Mouse (Mus musculus) heart, embryonic 13.5 days (tissue): ENCODE measurements around the gene Pspn. TPM values are rescaled to one million over a fixed set of nuclear protein-coding genes. Genes with fewer than 3 reads are reported as not detected.

Experiments used
- ATAC-seq: fragments of 200-750 bp; cut with Nextera tagmentation; 2 replicates; pipeline ENCODE4 v1.8.0; 2017; ENCODE audit warnings: moderate TSS enrichment; ENCODE audit not compliant: insufficient number of reproducible peaks, low FRiP score, low TSS enrichment; ENCODE audit errors: extremely low read depth
- H3K27ac ChIP-seq: fragments of 300-500 bp; sonication (generic); replicated peaks from 2 replicates; pipeline ENCODE4 v1.5.1; 2015; ENCODE audit warnings: moderate library complexity, mild to moderate bottlenecking, inconsistent platforms
- H3K27me3 ChIP-seq: fragments of 300-500 bp; sonication (generic); replicated peaks from 2 replicates; pipeline ENCODE4 v1.6.1; 2015; ENCODE audit warnings: mild to moderate bottlenecking, inconsistent platforms
- H3K36me3 ChIP-seq: fragments of 300-500 bp; sonication (generic); 2 replicates; pipeline ENCODE4 v1.6.1; 2015; ENCODE audit warnings: mild to moderate bottlenecking, inconsistent platforms
- H3K4me1 ChIP-seq: fragments of 300-500 bp; sonication (generic); 2 replicates; pipeline ENCODE4 v1.6.1; 2015; ENCODE audit warnings: inconsistent platforms
- H3K4me2 ChIP-seq: fragments of 300-500 bp; sonication (generic); 2 replicates; pipeline ENCODE4 v1.6.1; 2015; ENCODE audit warnings: inconsistent platforms, mild to moderate bottlenecking, moderate library complexity
- H3K4me3 ChIP-seq: fragments of 300-500 bp; sonication (generic); 2 replicates; pipeline ENCODE4 v1.5.1; 2015; ENCODE audit warnings: moderate library complexity, mild to moderate bottlenecking, inconsistent platforms
- H3K9ac ChIP-seq: fragments of 300-500 bp; sonication (generic); 2 replicates; pipeline ENCODE4 v1.6.1; 2015; ENCODE audit warnings: inconsistent platforms, mild to moderate bottlenecking, moderate library complexity
- H3K9me3 ChIP-seq: fragments of 300-500 bp; sonication (generic); 2 replicates; pipeline ENCODE4 v1.6.1; 2016; ENCODE audit warnings: inconsistent platforms
- WGBS: fragments of 180-500 bp; shearing (Covaris S2); methylation state at CpG from one replicate; pipeline ENCODE4 v1.1.7; 2015; ENCODE audit warnings: mixed read lengths; 5-methylcytosine and 5-hydroxymethylcytosine counted together
- polyA plus RNA-seq: library from polyadenylated mRNA; unstranded; fragments of >200 nt; fragmentation: Nextera tagmentation; extraction: Ambion mirVana; gene quantifications from 2 replicates; pipeline ENCODE4 v1.2.1, GENCODE M21; 2015

Gene Pspn
- polyA plus RNA-seq, 1 experiment from 2014 or later = 0.35 TPM

DNA sequence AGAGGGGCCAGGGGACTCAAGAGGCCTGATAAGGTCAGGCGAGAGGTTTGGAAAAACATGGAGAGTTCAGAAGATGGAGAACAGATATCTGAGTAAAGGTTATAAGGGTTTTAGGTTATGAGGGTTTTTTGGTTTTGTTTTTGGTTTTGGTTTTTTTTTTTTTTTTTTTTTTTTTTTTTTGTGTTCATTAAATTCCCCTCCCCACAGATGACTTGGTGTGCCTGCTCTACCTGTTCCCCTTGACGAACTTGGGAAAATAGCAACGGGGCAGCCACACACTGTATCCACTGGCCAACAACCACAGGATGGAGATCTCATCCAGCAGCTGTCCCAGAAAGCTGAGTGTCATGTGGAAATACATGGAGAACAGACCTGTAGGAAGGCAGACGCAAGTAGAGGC is 41.2 kb downstream of the Pspn start:
- Histone ChIP-seq H3K27ac (no peak overlapping the region), H3K9me3 (no peaks in the 10 kb centered on the region), H3K9ac (no peak overlapping the region), H3K4me2 (no peak overlapping the region), H3K36me3 (no peaks in the 10 kb centered on the region), H3K4me1 (peaks cover 4% of the 10 kb centered on the region; the same call in 1 of the 2 replicates), H3K27me3 (peaks cover 8% of the 10 kb centered on the region; the same call in 1 of the 2 replicates), H3K4me3 (no peak overlapping the region)
- no peak for ATAC-seq
- 50% methylated on average over 4 of the region's 4 CpGs for WGBS

DNA sequence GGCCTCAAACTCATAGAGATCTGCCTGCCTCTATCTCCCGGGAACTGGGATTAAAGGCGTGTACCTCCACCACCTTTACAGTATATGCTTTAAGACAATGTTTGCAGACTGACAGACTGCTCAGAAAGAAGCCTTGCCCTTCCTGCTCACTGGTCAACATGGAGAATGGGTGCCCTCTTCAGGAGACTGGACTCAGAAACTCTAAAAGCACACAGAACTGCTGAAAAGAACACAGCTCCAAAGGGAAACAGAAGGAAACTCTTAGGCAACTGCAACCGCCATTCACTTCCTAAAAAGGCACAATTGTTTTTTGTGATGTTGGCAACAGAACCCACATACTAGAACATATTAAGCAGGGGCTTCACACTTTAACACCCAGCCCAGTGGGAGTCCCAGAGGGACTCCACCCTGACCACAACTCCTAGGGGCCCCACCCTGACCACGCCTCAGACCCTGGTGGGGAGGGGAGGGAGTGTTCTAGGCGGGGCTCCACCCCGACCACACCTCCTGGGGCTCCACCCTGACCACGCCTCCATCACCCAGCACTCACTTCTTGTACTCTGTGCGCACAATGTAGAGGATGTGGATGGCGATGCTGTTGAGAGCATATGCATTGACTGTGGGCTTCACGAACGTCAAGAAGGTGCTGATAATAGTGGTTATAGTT is 41.9 kb downstream of the Pspn start:
- Histone ChIP-seq H3K9me3 (no peaks in the 10 kb centered on the region), H3K36me3 (no peaks in the 10 kb centered on the region), H3K9ac (no peak overlapping the region), H3K4me3 (no peak overlapping the region), H3K4me2 (no peak overlapping the region), H3K4me1 (peaks cover 4% of the 10 kb centered on the region; the same call in 1 of the 2 replicates), H3K27ac (no peak overlapping the region), H3K27me3 (peaks cover 15% of the 10 kb centered on the region; the same call in 1 of the 2 replicates)
- 20% methylated on average over 11 of the region's 11 CpGs for WGBS
- peak; percentile 51; the same call in 1 of the 2 replicates for ATAC-seq

DNA sequence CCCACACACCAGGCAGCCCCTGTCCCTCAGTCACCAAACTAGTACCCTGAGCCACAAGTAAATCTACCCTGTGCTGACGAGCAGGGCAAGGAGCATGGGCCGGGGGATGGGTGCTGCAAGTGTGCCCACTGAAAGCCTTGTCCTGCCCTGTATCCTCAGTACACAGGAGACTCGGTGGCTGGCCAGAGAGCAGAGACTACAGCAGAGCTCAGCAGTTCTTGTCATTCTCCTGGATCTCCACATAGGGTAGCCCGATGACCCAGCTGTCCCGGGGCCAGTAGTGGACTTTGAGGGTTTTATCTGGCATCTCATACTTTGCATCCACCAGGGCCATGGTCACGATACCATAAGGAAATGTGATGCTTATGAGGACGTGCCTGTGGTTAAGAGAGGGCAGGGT is 44.9 kb downstream of the Pspn start:
- Histone ChIP-seq H3K9me3 (no peaks in the 10 kb centered on the region), H3K36me3 (no peaks in the 10 kb centered on the region), H3K27me3 (peaks cover 18% of the 10 kb centered on the region; the same call in 1 of the 2 replicates), H3K9ac (no peak overlapping the region), H3K4me1 (peaks cover 4% of the 10 kb centered on the region; the same call in 1 of the 2 replicates), H3K27ac (no peak overlapping the region), H3K4me2 (no peak overlapping the region), H3K4me3 (no peak overlapping the region)
- 68% methylated on average over 7 of the region's 7 CpGs for WGBS
- no peak for ATAC-seq

DNA sequence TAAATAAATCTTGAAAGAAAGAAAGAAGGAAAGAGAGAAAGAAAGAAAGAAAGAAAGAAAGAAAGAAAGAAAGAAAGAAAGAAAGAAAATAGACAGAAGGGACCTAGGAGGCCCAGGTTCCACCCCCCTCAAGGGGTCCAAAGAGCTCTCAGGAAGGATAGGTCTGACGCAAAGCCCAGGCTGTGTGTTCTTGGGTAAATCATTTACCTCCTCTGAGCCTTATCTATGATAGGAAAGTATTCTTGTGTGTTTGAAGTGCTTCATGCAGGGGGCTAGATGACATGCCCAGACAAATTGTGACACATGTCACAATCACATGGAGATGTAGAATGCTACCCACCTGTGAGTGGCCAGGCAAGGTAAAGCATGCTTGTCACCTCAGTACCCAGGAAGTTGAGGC is 47.2 kb downstream of the Pspn start:
- H3K4me3 ChIP-seq = no peak overlapping the region
- H3K9ac ChIP-seq = no peak overlapping the region
- no peaks in the 10 kb centered on the region for H3K9me3 ChIP-seq
- no peaks in the 10 kb centered on the region for H3K4me1 ChIP-seq
- 85% methylated on average over 1 of the region's 1 CpGs for WGBS
- peaks cover 18% of the 10 kb centered on the region; the same call in 1 of the 2 replicates for H3K27me3 ChIP-seq
- no peak for ATAC-seq
- no peak overlapping the region for H3K4me2 ChIP-seq
- no peaks in the 10 kb centered on the region for H3K36me3 ChIP-seq
- H3K27ac ChIP-seq = no peak overlapping the region

DNA sequence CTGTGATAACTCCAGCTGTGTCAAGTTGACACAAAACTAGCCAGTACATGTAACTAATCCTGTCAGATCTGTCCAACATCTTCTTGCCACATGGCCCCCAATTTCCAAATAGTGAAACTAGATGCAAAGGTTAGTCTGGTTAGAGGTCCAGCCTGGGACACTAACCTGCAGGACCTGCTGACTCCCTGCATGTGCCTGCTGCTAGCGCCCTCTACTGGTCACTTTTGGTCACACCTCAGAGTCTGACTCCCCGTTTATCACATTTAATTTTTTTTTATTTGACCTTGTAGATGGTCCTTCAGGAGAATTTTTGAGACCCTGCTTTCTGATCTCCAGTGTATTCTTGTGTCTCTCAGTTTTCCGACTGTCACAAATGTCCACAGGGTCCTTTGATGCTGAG is 48.9 kb downstream of the Pspn start:
- no peaks in the 10 kb centered on the region for H3K4me1 ChIP-seq
- no peak overlapping the region for H3K4me3 ChIP-seq
- H3K4me2 ChIP-seq = no peak overlapping the region
- peaks cover 5% of the 10 kb centered on the region; the same call in 1 of the 2 replicates for H3K9me3 ChIP-seq
- ATAC-seq = no peak
- H3K27me3 ChIP-seq = peaks cover 21% of the 10 kb centered on the region; the same call in 1 of the 2 replicates
- 11% methylated on average over 3 of the region's 3 CpGs for WGBS
- no peak overlapping the region for H3K27ac ChIP-seq
- no peaks in the 10 kb centered on the region for H3K36me3 ChIP-seq
- no peak overlapping the region for H3K9ac ChIP-seq

Other genes with a start within 250 kb of the Pspn start
- 7.9 and 8.6 TPM in 2 replicates for gene Nrtn, start 242.5 kb downstream of the Pspn start, polyA plus RNA-seq
- 31.9 and 33.2 TPM in 2 replicates for gene Dus3l, start 235.3 kb downstream of the Pspn start, polyA plus RNA-seq
- 0.78 and 1.0 TPM in 2 replicates for gene Prr22, start 229.8 kb downstream of the Pspn start, polyA plus RNA-seq
- 4.7 and 4.9 TPM in 2 replicates for gene Rfx2, start 169.0 kb downstream of the Pspn start, polyA plus RNA-seq
- not detected in 2 replicates for gene Acsbg2, start 125.6 kb downstream of the Pspn start, polyA plus RNA-seq
- 0.24 and 0.37 TPM in 2 replicates for gene 1700061G19Rik, start 124.5 kb downstream of the Pspn start, polyA plus RNA-seq
- 32.6 and 34.8 TPM in 2 replicates for gene Mllt1, start 64.6 kb downstream of the Pspn start, polyA plus RNA-seq
- 0.06 TPM in 1 of 2 replicates, not detected in the other for gene Acer1, start 17.9 kb downstream of the Pspn start, polyA plus RNA-seq
- gene Clpp, start 9.7 kb downstream of the Pspn start, polyA plus RNA-seq = 110 and 125 TPM in 2 replicates
- 45.7 and 56.8 TPM in 2 replicates for gene Alkbh7, start 2.7 kb downstream of the Pspn start, polyA plus RNA-seq
- 32.8 and 35.1 TPM in 2 replicates for gene Gtf2f1, start 11.3 kb upstream of the Pspn start, polyA plus RNA-seq
- gene Gm17949, start 11.5 kb upstream of the Pspn start, polyA plus RNA-seq = 0.37 and 0.48 TPM in 2 replicates
- 29.0 and 30.5 TPM in 2 replicates for gene Khsrp, start 31.5 kb upstream of the Pspn start, polyA plus RNA-seq
- gene Slc25a41, start 41.6 kb upstream of the Pspn start, polyA plus RNA-seq = not detected in 2 replicates
- 2.3 and 2.5 TPM in 2 replicates for gene Crb3, start 59.1 kb upstream of the Pspn start, polyA plus RNA-seq
- 13.2 and 14.0 TPM in 2 replicates for gene Slc25a23, start 59.8 kb upstream of the Pspn start, polyA plus RNA-seq
- gene Dennd1c, start 78.5 kb upstream of the Pspn start, polyA plus RNA-seq = 1.0 and 1.7 TPM in 2 replicates
- 7.9 and 9.7 TPM in 2 replicates for gene Tubb4a, start 87.8 kb upstream of the Pspn start, polyA plus RNA-seq
- 3.2 and 4.7 TPM in 2 replicates for gene Tnfsf9, start 105.3 kb upstream of the Pspn start, polyA plus RNA-seq
- gene Cd70, start 149.8 kb upstream of the Pspn start, polyA plus RNA-seq = not detected in 2 replicates
- gene Tnfsf14, start 194.2 kb upstream of the Pspn start, polyA plus RNA-seq = 0.13 and 0.28 TPM in 2 replicates
- gene C3, start 228.1 kb upstream of the Pspn start, polyA plus RNA-seq = 1.6 and 4.0 TPM in 2 replicates
- gene Gpr108, start 248.4 kb upstream of the Pspn start, polyA plus RNA-seq = 25.5 and 26.4 TPM in 2 replicates
- gene Trip10, start 249.4 kb upstream of the Pspn start, polyA plus RNA-seq = 35.2 and 39.7 TPM in 2 replicates